Mouse (Mus musculus) spleen, adult 12 weeks (tissue): Measurements from ENCODE around the gene Tagln3.

ENCODE experiments used
- DNase-seq: peaks from one replicate; pipeline ENCODE4 v3.0.0; 2022; ENCODE audit warnings: low spot score

Gene Tagln3

GRCm38 (mm10) chr16:45724061-45724741 lies at the start of gene Tagln3:
Tagln3 (minus strand) TSS chr16:45724608.
- DNase-seq: no peak

- no peak for DNase-seq
These were observed 46.5 kb upstream of the Tagln3 start for GRCm38 (mm10) chr16:45770914-45771313.

DNA sequence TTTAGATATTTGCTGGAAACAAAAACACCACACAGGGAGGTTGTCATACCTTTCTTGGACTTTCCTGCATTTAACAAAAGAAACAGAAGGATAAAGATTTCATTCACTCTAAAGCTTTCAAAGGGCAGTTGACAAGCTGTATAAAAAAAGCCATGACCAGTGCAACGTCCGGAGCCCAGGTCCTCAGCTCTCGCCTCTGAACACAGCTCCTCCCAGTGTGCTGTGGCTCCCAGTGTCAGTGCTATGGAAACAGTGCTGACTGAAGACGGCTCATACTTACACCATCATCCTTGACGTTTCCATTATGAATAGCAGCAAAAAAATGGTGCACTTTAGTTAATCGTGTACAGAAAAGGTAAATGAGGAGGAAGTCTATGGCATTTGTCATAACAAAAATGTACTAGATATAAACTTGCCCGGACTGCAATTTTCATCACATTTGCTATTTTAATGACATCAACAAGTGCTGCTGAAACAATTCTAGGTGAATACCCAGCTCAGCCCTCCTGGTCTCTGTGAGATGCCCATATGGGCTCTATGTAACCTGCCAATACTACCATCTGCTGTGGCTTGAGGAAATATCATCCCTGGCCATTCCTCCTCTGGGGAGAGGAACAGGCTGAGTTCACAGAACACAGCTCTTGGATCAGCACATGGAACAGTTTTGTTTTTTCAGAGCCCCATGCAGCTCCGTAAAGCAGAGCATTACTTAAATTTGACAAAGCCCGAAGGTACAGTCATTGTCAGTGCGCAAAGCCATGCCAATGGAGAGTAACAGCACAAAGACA lies 43.6 kb upstream of the Tagln3 start:
- no peak for DNase-seq

GRCm38 (mm10) chr16:45767434-45767833 lies 43.0 kb upstream of the Tagln3 start:
- no peak for DNase-seq

GRCm38 (mm10) chr16:45765801-45766494 lies 41.5 kb upstream of the Tagln3 start:
- DNase-seq: no peak

GRCm38 (mm10) chr16:45765102-45765501 lies 40.7 kb upstream of the Tagln3 start:
- no peak for DNase-seq

- no peak for DNase-seq
These were observed 38.6 kb upstream of the Tagln3 start for GRCm38 (mm10) chr16:45762859-45763505.

DNA sequence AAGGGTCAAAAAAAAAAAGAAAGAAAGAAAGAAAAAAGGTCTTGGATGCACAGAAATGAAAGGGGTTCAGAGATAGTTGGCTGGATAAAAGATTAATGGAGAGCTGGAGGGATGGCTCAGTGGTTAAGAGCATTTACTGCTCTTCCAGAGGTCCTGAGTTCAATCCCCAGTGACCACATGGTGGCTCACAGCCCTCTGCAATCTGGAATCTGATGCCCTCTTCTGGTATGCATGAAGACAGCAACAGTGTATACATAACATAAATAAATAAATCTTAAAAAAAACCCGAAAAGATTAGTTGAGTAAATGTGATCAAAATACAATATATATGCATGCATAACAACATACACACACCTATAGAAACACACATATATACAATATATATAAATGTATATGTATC lies 37.0 kb upstream of the Tagln3 start:
- no peak for DNase-seq

DNA sequence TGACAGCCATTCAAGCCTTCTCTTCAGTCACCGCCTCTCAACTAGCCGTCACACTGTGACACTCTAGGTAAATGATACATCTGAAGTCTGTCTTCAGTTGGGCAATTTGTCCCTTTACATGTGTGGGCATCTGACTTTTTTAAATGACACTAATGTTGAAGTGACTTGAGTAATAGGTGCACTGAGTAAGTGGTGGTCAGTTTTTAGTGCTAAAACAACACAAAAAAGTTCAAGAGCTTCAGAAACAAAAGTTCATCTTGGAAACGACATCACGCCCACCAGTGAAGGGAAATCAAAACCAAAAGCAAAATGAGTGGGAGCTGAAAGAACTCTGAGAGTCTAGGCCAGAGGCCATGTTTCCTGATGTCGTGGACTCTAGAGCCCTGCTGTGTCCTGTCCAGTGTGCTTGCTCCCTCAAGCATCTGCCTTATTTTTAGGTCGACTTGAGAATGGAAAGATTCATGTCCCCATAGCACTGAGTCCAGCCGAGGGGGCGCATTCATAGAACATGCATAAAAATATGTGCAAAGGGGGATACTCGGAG lies 34.4 kb upstream of the Tagln3 start:
- no peak for DNase-seq

DNA sequence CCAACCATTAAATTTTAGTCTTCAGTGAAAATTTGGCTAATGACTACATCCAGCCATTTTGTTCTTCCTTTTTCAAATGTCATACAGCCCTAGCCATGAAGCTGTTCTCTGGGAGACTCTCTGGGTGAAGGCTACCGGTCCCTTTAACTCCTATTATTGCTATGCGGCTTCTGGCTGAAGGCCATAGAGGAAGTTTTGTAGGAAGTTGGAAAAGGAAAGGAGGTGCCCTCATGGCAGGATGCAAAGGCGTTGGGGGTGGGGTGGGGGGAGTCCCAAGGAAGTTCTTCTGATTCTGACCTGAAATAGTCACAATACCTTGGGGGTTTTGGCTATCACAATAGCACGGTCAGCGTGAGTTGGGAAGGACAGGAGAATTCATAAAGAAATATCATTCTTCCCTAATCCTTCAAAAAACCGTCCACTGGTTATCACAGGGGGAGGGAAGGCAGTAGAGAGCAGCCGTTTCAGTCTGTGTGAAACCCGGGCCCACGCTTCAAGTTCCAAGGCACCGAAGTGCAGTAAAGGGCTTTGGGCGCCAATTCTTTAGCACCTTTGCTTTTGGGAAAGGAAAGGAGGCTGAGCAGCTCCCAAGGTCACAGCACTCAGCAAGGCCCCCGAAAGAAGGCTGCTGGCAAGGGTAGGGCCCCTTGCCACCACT lies 33.1 kb upstream of the Tagln3 start:
- DNase-seq: no peak

DNA sequence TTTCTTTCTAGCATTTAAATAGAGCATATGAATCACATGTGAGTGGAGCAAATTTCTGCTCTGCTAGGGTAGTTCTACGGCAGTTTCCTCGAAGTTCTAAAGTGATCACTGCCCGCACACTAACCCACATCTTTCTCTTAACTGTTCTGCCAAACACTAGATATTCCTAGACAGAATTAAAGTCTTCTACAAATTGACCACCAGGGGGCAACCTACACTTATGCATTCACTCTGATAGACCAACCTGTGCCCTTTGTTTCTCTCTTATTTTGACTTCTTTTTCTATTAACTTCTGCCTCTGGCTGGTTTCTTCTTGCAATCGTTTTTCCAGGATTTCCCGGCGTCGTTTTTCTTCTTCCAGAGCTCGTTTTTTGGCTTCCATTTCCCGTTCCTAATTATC lies 32.4 kb upstream of the Tagln3 start:
- DNase-seq: no peak

DNA sequence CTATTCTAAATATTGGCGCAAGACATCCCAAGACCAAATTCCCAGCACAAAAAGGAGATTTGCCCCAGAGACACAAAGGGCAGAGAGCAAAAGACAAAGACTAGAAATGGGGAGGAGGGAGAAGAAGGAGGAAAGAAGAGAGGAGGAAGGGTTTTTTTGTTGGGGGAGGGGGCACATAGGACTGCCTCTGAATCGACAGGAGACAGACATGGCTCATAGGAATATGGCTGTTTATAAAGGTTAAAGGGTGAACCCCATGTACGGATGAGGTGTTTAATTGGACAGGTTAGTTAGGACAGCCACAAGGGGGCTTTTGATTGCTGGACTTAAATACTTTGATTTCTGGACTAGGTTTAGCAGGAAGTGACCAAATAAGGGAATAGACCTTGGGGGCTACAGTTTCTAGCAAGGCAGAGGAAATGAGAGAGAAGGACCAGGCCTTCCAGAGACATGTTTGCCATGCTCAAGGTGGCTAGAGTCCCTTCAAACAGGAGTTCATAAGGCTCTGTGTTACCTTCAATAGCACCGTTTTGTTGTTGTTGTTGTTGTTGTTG lies 19.3 kb upstream of the Tagln3 start:
- DNase-seq: no peak

DNA sequence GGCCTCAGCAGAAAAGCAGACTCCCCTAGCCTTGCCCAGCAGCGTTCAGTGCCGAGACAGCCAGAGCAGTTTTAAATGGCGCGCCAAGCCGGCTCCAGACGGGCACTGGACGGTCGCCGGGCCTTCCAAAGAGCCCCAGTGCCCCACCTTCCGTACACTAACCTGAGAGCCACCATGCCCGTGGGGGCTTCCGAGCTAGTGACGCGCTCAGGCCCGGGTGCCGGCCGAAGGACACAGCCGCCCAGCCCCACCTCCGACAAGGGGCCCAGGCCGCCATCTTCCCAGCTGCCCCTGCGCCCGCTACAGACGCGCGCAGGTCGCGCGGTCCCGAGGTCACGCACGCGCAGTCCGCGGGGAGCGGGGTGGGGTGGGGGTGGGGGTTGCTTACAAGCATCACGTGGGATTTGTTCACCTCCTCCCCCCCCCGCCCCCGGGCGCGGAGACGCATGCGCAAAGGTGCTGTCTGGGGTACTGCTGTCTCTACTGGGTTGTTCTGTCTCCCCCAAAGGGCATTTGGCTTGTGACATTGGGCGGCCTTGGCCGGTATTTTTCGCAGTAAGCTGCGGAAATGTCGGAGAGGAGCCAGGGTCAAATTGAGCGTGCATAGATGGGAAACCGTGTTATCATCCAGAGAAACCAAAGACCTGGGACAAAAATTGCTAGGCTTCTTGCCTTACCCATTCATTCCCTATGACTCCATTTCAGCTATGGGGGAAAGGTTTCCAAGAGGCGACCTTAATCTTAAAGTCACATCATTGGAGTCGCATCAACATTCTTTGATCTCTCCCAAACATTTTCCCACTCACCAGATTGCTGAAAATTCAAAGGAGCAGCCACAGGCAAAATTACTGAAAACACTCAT lies 18.4 kb upstream of the Tagln3 start, which contains the start of gene Abhd10:
Gene Abhd10 (minus strand): TSS at position 341 of the 862 bp plus-strand sequence.
- DNase-seq: peak; percentile 74

DNA sequence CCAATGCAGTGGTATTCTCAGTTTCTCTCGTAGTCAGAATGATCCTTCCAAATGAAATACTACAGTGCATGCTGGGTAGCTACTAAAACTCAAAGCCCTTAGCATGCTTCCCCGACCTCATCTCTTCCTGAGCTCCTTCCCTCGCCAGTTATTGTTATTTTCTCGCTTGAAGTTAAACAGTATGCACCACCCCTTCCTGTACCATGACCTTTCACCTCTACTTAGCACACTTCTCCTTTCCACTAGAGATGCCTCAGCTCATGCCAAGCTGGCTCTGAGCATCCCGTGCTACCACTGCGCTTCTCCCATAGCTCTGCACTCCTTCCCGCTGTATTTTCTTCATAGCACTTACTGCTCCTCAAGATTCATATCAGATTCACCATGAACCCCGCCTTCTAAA lies 13.5 kb upstream of the Tagln3 start:
- no peak for DNase-seq

DNA sequence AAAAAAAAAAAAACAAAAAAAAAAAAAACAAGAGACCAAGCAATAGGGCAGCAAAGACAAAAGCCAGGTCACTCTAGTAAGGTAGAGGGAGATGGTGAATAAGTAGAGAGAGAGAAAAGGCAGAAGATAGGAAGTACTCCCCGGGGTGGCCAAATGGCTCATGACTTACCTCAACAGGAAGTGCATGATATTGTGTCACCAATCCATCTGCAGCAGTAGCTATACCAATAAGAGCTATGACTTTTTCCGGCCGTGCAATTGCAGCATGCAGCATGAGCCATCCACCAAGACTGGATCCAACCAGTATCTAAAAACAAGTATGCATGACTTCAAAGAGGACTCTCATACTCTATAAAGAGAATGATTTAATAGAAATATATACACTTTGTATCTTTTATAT lies 12.3 kb upstream of the Tagln3 start:
- no peak for DNase-seq

- no peak for DNase-seq
These were observed 4.8 kb upstream of the Tagln3 start for GRCm38 (mm10) chr16:45729163-45729562.

- DNase-seq: no peak
These were observed 314 bp upstream of the Tagln3 start for GRCm38 (mm10) chr16:45724742-45725102.

GRCm38 (mm10) chr16:45723172-45723901 lies 1.1 kb downstream of the Tagln3 start:
- no peak for DNase-seq

GRCm38 (mm10) chr16:45722460-45722951 lies 1.9 kb downstream of the Tagln3 start:
- no peak for DNase-seq
